Mouse (Mus musculus) ZHBTc4 (cell line): ENCODE results near the gene Rspo4.

ENCODE experiments used
- DNase-seq: peaks from one replicate; pipeline ENCODE4 v3.0.0-alpha.2; 2011; ENCODE audit warnings: low read depth, low spot score

Rspo4 gene

DNA sequence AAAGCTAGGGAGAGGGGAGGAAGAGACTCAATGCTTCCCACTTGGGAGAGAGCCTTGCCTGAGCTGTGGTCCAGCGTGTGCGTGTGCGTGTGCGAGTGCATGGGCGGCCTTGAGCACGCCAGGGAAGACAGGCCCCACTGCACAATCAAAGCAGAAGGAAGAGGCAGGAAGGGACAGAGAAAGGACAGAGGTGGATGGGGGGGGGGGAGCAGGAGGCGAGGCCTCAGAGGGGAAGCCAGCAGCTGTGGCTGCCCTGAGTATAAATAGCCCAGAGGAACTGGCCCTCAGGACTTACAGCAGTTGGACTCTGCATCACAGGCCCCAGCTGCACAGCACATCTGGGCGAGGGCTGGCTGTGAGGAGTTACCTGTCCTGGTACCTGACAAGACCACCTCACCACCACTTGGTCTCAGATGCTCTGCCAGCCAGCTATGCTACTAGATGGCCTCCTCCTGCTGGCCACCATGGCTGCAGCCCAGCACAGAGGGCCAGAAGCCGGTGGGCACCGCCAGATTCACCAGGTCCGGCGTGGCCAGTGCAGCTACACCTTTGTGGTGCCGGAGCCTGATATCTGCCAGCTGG lies 68.3 kb downstream of the Rspo4 start, which contains the start of gene Angpt4:
Gene Angpt4, plus strand, starts transcription at position 292 of the 582 bp plus-strand sequence.
- DNase-seq, result no peak

DNA sequence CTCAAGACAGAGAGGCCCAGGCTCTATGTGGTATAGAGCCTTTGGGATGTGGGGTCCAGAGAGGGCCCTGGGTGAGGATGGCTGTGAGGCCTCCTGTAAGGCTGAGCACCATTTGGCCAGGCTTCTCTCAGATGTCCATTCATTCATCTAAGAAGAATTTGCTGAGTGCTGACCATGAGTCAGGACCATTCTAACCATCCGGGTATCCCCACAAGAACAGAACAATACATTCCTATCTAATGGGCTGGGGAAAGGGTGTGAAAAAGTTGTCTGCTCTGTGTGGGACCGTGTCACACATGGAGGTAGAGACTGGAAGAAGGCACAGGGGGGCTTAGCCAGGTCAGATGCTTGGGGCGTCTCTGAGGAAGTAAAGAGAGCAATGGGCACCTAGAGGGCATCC lies 69.0 kb downstream of the Rspo4 start:
- no peak for DNase-seq

DNA sequence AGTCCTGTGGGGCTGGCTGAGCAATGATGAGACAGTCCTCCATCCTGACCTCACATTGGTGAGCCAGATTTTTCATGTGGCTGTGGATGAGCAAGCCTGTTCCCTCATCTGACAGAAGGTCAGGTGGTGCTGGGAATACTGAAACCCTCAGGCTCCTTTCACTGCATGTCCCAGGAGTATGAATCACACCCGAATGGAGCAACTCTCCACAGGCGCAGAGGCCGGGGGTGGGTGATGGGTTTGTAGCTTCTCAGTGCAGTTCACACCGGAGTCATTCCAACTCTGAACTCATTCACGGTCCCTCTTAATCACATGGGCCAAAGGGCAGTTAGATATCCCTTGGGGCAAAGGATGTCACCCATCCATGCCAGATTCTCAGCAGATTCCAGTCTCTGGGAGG lies 71.4 kb downstream of the Rspo4 start:
- DNase-seq, result no peak

DNA sequence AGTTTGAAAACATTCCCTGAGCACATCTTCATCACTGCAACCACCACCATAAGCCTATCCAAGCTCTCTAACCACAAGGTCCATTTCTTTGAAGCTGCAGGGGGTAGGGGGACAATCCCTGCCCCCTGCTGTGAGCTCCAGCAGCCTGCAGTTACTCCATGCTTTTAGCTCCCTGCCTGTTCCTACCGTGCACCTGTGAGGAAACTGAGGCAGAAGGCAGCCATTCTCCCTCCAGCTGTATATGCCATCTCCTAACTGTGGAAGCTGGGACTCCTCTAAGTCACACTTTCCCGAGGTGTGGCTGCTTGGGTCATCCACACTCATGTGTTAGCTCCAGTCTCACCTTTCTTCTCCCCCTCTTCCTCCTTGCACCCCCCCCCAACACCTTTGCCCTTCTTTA lies 72.4 kb downstream of the Rspo4 start:
- no peak for DNase-seq

DNA sequence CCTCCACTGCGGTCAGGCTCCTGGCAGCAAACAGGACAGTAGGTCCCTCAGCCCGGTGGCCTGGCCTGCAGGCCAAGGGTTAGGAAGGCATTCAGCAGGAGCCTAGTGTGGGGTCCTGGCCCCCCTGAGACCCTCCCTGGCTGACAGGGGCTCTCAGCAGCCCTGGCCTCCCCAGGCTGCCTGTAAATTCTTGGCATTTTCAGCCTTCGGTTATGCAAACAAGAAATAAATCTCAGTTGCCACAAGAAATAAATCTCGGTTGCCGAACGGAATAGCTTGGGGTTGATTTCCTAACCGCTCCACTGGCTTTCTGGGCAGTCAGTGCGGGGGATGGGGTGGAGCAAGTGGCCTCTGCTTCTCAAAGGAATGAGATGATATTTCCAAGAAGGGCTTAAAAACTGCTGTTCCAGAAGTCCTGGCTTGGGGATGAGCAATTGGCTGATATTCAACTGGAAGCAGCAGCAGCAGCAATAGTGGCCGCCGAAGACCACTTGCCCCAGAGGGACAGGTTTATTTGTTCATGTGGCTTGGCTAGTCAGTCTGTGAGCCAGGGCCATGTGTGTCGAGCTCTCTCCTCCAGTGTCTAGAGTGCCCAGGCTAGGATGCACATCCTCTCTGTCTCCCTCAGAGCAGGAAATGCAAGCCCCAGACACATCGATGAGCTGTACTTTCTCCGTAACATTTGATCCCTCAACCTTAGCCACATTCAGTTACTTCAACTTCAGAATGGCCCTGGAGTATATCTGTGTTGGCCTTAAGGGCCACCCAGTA lies 73.5 kb downstream of the Rspo4 start:
- DNase-seq, result no peak

DNA sequence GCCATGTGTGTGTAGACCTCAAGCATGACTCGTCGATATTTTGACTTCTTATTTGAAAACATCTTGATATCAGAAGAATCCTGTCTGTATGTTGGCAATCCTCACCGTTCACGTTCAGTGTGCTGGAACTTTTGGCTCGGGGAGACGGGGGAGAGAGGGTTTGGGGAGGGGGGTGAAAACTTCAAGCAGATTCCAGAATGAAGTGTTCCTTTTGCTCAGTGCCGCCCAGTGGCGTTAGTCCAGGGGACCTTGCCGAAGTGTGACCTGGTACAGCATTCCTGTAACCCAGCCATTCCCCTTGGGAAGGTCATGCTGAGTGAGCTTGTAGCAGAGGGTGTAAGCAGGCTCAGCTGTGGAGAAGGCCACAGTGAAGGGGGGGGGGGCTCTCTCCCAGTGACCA lies 76.4 kb downstream of the Rspo4 start:
- no peak for DNase-seq

DNA sequence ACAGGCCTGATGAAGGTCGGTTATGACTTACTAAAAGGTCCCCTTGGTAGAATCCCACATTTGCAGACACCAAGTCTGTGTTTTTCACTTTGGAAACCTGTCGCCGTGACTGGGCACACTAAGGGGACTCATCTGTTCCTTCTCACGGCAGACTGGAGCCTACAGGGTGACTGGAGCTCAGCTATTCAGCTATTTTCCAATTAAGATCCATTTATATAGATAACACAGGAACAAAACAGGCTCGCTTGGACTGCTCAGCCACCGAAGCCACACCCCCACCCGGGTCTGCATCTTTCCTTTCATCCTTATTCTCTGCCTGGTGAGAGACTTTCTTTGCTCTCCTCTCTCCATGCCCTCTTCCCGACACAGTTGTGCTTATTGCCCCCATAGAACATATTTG lies 78.3 kb downstream of the Rspo4 start:
- no peak for DNase-seq

DNA sequence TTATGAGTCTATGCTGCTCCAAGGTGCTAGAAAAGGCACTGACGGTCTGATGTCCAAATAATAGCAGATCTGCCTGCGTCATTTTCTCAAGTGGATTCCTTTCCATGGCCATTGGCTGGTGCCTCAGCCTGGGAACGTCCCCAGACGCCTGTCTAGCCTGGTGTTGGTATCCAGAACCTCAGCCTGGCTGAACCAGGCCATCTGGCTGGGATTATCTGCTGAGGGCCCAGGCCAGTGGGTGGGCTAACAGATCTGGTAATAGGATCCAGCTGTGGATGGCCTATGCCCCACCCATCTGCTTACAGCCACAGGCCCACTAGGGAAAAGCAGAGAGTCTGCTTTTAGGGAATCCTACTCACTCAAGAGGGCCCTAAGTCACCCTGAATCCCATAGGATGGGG lies 78.9 kb downstream of the Rspo4 start:
- DNase-seq, result no peak
